Mouse (Mus musculus): ENCODE data around the gene Duxbl1. TPM values are rescaled to one million over a fixed set of nuclear protein-coding genes. Genes with fewer than 3 reads are reported as not detected.
"Not testable (repeated sequence)": the region's sequence is repeated elsewhere in the genome, so short reads cannot be mapped to it uniquely, and the experiment has no call there.

Gene Duxbl1
- polyA plus RNA-seq (2012; rRNA removed) = 0.08 TPM in 1 of 2 replicates, not detected in the other

DNA sequence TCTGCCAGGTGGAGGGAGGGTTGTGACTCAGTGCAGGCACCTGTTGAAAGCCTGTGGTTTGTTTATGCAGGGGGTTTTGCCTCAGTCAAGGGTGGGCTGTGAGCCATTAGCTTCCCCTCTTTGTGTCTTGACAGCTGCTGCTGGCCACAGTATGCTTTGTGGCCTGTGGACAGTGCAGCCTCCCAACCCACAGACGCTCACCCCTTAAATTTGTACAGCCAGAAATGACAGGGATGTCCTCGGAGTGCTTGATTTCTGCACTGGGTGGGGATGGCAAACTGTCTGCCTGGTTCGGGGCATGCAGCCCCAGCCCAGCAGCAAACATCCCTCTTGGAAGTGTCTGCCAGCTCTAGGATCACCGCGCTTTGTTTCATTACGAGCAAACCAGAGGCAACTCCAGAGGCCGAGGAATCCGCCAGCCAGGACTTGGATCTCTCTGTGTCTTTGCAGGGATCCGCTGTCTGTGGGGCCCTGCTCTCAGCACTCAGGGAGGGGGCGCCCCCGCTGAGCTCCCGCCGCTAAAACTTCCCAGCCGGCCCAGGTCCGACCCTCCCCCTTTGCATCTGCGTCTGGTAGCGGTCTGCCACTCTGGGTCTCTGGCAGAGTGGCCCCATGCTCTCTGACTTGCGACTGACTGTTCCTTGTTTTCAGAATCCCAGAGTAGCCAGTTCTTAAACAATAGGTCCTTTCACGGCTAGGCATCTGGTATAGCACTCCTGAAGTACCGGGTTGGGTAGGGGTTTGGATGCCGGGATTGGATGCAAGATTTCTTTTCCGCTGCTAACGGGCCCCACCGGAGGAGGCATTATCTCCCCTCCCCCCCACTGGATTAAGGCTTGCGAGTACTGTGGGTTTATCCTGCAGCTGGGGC lies at the start of gene Duxbl1:
Gene Duxbl1, plus strand, starts transcription at position 207 of the 871 bp plus-strand sequence.
- not testable (repeated sequence) for DNase-seq (ENCODE audit: low read depth, low spot score)
- WGBS = no CpG with 5 or more reads among the region's 25 CpGs

DNA sequence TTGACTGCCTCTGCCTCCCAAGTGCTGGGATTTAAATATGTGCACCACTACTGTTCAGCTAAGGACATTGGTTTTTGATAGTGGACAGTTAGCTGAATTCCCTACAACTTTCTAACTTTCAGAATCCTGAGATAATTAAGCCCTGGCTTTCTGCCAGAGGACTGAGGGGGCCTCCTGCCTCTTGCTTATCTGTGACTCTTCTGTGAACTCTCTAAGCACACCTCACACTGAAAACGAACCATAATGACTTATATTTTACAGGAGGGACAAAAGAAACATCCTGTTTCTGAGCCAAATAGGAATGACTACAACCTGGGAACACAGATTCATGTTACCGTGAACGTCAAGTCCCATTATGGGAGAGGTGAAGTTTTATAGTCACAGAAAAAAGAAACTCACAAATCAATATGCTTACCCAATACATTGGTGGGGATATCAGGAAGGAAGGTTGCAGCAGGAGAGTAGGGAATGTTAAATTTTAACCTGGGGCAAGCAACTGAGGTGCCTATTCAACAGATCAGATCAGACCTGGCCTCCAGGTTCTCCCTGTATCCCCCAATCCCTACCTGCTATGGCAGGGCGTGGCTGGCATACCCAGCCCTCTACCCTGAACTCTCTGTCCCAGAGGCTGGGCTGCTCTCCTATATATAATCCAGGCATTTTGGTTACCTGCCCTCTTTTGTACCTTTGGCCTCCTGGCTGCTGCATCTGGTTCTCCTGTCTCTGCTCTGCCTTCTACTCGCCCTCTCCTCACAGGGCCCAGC lies 41.3 kb upstream of the Duxbl1 start:
- no CpG with 5 or more reads among the region's 5 CpGs for WGBS
- not testable (repeated sequence) for DNase-seq (ENCODE audit: low read depth, low spot score)

DNA sequence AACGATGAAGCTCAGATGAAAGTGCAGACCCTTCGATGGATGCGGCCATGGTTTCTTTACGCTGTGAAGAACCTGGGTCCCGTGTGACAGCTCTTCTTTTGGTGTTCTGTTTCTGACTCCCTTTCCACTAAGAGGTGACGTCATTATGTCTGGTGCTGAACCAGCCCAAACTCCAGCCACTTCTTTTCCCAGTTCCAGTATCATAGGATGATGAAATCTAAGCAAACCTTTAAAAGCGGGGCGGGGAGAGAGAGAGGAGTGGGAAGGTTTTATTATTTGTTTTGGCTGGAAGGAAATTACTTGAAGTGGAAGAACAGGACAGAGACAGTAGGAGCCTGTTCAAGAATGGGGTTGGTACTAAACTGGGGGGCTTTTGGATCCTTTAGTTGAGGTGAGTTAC lies 40.4 kb upstream of the Duxbl1 start, which contains the start of gene Cphx1:
Gene Cphx1, plus strand, starts transcription at position 301 of the 400 bp plus-strand sequence.
- not testable (repeated sequence) for DNase-seq (ENCODE audit: low read depth, low spot score)
- no CpG with 5 or more reads among the region's 8 CpGs for WGBS

DNA sequence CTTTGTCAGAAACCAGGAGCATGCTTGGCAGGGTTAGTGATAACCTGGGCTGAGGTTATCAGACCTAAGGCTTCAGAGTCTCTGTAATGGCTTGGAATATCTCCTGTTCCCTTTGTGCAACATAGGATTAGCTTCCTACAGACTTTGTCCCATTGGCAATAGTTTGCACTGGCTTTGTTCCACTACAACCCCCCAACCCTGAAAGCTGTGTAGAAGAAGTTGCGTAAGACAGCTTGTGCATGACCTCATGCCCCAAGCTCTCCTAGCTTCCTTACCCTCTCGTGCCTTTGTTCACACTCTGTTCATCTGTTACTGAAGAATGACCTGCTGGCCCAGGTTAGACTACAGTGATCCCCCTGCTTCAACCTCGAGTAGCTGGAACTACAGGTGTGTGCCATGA lies 20.5 kb upstream of the Duxbl1 start:
- WGBS = no CpG with 5 or more reads among the region's 3 CpGs

DNA sequence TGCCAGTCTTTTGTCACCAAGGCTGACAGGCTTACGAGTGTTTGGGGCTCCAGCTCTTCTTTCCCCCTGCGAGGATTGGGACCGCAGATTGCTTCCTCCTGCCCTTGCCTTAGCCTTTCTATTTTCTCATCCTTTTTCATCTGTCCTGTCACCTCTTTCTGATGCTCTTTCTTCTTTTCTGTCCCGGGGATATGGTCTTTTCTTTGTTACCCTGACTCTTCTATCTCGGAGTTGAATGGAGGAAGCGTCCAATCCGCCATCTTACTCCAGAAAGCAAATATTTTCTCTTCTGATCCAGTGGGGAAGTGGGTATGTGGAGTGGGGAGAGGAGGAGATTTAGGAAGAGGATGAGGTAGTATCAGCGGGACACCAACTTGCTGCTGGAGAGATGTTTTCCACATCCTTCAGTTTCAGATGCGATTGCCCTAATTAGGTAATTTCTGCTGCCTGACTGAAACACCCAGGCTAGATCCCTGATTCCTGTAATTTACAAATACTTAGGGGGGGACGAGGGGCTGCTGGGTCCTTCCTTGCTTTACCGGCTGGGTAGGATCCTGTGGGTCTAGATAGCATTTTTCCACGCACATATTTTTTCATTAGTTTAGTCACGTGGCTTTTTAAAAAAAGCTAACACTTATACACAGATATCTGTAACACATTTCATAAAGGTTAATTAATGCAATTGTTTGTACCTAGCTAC lies 1.0 kb downstream of the Duxbl1 start:
- not testable (repeated sequence) for DNase-seq (ENCODE audit: low read depth, low spot score)
- 31% methylated on average over 9 of the region's 13 CpGs for WGBS

More for the DNA sequence above, 20.5 kb upstream of the Duxbl1 start:
- DNase-seq (ENCODE audit: low read depth, low spot score) = not testable (repeated sequence)

DNA sequence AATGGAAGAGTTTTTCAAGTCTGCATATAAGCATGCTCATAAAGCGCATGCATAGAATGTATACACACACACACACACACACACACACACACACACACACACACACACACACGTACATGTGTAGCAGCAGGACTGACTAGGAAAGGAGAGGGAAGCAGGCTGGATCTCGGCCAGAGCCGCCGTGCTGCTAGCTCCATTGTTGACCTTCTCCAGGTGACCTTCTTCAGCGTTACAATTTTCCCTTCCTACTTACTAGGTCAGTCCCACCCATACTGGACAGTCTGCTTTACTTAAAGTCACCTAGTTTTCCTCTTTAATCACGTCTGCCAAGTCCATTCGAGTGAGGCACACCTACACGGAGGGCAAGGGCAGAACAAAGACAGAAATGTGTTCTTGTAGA lies 3.5 kb downstream of the Duxbl1 start:
- not testable (repeated sequence) for DNase-seq (ENCODE audit: low read depth, low spot score)
- 7% methylated on average over 6 of the region's 9 CpGs for WGBS

DNA sequence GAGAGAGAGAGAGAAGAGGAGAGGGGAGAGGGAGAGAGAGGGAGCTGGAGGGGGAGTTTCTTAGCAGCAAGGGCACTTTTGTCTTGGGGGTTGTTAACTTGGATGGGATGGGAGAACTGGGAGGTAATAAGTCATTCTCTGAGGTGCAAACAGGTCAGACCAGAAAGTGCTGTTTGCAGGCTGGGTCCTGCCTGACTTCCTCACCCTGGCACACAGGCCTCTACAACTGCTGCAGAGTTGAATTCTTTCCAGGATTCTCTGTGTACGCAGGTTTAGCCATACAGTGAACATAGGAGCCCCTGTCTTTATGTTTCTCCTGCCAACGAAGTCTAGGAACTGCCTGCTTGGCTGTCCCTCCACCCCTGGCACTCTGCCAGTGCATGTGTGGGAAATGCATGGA lies 29.1 kb downstream of the Duxbl1 start:
- DNase-seq (ENCODE audit: low read depth, low spot score) = not testable (repeated sequence)
- WGBS = no CpG with 5 or more reads among the region's 2 CpGs

DNA sequence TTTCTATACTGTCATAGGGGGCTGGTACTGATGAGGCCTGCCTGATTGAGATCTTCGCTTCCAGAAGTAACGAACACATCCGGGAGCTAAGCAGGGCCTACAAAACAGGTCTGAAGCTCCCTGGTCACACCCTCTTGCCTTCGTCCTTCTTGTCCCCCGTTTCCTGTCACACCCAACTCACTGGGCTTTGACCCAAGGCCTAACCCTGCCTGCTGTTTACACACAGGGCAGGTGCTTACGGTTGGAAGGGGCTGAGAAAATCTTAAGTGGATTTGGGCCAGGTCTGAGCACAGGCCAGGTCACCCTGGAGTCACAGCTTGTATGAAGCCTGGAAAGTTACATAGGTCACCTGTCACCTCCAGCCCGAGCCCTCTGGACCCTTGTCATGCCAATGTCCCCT lies 38.0 kb downstream of the Duxbl1 start:
- not testable (repeated sequence) for DNase-seq (ENCODE audit: low read depth, low spot score)
- no CpG with 5 or more reads among the region's 7 CpGs for WGBS

DNA sequence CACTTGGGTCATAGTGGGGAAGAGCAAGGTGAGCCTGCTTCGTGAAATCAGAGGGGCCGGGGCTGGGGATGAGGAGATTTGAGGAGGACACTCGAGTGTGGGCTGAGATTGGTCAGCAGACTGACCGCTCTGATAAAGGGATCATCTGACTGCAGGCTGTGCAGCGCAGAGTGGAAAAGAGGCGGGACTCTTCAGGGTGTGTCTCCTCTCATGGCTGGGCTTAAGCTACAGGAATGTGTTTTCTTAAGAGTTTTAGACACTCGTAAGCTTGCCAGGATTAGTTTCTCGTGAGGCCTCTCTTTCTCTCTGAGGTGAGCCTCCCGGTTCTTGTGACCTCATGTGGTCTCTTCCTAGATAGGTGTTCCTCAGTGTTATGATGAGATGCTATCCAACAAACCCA lies 43.2 kb downstream of the Duxbl1 start:
- not testable (repeated sequence) for DNase-seq (ENCODE audit: low read depth, low spot score)
- no CpG with 5 or more reads among the region's 9 CpGs for WGBS

DNA sequence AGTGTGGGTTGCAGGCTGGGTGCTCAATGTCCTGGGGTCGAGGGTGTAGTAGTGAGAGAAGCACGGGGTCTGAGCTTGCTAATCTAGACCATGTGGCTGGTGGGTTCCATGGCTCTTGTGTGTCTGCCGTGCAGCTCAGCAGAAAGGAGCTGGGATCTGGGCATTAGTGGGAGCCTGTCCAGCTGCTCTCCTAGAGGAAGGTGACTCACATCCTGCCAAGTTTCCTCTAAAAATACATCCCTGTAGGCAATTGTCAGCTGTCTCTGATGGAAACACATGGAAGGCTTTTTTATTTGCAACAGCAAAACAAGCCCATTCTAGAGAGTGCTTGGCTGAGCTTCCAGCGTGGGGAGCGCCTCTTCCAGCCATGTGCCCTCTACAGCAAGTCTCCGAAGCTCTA lies 44.5 kb downstream of the Duxbl1 start:
- DNase-seq (ENCODE audit: low read depth, low spot score) = not testable (repeated sequence)
- WGBS = no CpG with 5 or more reads among the region's 6 CpGs

DNA sequence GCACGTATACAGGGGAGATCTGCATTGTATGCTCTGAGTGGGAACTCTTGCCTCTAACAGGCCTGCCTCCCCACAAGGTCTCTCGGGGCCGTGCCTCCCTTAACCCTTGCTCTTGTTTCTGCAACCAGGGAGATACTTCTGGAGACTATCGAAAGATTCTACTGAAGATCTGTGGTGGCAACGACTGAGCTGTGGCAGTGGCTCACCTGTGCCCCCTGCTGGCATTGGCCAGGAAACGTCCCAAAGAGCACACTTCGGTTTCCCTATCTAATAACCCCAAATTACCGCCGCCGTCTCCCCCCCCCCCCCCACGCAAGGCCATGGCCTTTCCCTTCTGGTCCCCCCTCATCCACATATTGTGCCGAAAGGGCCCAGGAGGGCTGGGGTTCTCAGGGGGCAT lies 47.3 kb downstream of the Duxbl1 start:
- DNase-seq (ENCODE audit: low read depth, low spot score) = not testable (repeated sequence)
- WGBS = no CpG with 5 or more reads among the region's 12 CpGs

DNA sequence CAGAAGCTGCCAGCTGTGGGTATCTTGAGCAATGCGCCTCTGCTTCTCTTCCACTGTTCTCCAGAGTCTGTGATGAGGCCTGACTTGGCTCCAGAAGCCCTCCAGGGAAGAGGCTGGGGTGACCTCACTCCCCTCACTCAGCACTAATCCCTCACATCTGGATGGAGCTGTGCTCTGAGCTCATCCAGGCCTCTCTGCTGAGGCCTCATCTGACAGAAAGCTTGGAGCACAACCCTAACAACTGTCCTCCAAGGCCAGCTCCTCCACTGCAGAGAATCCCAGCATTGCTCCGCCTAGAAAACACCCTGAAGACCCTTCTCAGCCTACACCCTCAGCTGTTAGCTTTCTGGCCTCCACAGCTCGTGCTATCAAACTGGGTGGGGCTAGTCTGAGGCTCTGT lies 56.0 kb downstream of the Duxbl1 start:
- not testable (repeated sequence) for DNase-seq (ENCODE audit: low read depth, low spot score)
- no CpG with 5 or more reads among the region's 3 CpGs for WGBS

DNA sequence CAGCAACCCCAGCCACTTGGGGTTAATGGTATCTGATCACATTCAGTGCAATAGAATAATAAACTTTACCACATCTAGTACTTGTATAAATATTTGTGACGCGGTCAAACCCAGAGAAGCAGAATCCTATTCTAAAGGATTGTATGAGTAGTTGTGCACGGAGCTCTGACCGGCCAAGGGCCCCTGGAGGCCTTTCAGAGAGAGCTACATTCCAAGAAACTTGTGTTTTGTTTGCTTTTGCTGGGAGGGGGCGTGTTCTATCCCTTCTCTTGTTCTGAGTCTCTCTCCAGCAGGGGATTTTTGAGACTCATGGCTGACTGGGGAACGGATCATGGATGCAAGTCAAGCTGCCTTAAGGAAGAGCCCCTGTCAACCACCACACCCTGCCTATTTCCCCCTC lies 57.1 kb downstream of the Duxbl1 start:
- WGBS = no CpG with 5 or more reads among the region's 6 CpGs
- DNase-seq (ENCODE audit: low read depth, low spot score) = not testable (repeated sequence)

Other genes with a start within 250 kb of the Duxbl1 start
- gene Zcchc24, start 209.5 kb upstream of the Duxbl1 start, polyA plus RNA-seq (2012; rRNA removed) = 11.2 and 15.3 TPM in 2 replicates
- gene Anxa11, start 136.4 kb upstream of the Duxbl1 start, polyA plus RNA-seq (2012; rRNA removed) = 119 and 155 TPM in 2 replicates
- 0.37 and 1.3 TPM in 2 replicates for gene Plac9a, start 75.5 kb upstream of the Duxbl1 start, polyA plus RNA-seq (2012; rRNA removed)
- 4.0 and 5.2 TPM in 2 replicates for gene Tmem254a, start 50.9 kb upstream of the Duxbl1 start, polyA plus RNA-seq (2012; rRNA removed)
- 0.15 and 0.33 TPM in 2 replicates for gene Cphx1, start 40.3 kb upstream of the Duxbl1 start, polyA plus RNA-seq (2012; rRNA removed)
- 30.5 and 47.4 TPM in 2 replicates for gene Gm9780, start 64.1 kb downstream of the Duxbl1 start, polyA plus RNA-seq (2012; rRNA removed)
- gene Tmem254c, start 88.8 kb downstream of the Duxbl1 start, polyA plus RNA-seq (2012; rRNA removed) = 24.4 and 42.9 TPM in 2 replicates
- not detected in 2 replicates for gene Cphx2, start 102.9 kb downstream of the Duxbl1 start, polyA plus RNA-seq (2012; rRNA removed)
- not detected in 2 replicates for gene Cphx3, start 103.7 kb downstream of the Duxbl1 start, polyA plus RNA-seq (2012; rRNA removed)
- gene Duxbl2, start 139.8 kb downstream of the Duxbl1 start, polyA plus RNA-seq (2012; rRNA removed) = 0.26 and 0.45 TPM in 2 replicates
- 14.0 and 28.3 TPM in 2 replicates for gene Plac9b, start 203.9 kb downstream of the Duxbl1 start, polyA plus RNA-seq (2012; rRNA removed)
- gene Tmem254b, start 228.5 kb downstream of the Duxbl1 start, polyA plus RNA-seq (2012; rRNA removed) = 56.2 and 72.3 TPM in 2 replicates

All from large intestine, adult 2 months (tissue).